Mouse (Mus musculus): ENCODE results near the gene Haus6. TPM values are rescaled to one million over a fixed set of nuclear protein-coding genes. Genes with fewer than 3 reads are reported as not detected.

The Haus6 gene
- polyA plus RNA-seq (2017; shearing (Covaris generic)) = 17.3 TPM

DNA sequence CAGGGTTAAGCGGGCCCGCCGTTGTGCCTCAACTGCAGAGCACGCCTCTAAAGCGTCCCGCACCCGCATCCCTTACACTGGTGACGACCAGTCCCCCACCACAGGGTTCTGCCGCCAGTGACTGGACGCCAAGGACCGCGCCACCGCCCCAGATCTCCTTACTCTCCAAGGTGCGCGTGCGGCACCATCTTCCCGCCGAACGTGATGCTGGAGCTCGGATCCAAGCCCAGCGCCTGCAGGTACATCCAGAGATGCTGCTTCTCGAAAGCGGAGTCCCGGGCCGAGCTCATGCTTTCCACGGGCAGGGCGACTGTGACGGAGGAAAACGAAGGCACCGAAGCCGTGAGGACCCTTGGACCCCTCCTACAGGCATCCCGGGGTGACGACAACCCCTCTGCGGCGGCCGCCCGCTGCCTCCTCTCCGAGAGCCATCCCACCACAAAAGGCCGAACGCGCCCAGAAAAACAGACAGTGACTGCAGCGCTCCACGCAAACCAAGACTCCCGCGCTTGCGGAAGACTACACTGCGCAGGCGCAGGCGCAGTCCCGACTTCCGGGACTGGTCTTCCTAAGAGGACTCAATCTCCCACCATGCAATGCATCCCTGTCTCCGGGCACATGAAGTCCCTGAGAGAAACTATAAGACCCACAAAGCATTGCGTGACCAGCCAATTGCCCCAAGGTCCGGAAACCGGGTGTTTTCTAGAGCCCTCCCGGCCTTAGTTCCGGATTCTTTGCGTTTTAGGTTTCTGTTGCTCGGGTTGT lies at the start of gene Haus6:
Gene Haus6, minus strand, starts transcription at position 532 of the 765 bp plus-strand sequence.

DNA sequence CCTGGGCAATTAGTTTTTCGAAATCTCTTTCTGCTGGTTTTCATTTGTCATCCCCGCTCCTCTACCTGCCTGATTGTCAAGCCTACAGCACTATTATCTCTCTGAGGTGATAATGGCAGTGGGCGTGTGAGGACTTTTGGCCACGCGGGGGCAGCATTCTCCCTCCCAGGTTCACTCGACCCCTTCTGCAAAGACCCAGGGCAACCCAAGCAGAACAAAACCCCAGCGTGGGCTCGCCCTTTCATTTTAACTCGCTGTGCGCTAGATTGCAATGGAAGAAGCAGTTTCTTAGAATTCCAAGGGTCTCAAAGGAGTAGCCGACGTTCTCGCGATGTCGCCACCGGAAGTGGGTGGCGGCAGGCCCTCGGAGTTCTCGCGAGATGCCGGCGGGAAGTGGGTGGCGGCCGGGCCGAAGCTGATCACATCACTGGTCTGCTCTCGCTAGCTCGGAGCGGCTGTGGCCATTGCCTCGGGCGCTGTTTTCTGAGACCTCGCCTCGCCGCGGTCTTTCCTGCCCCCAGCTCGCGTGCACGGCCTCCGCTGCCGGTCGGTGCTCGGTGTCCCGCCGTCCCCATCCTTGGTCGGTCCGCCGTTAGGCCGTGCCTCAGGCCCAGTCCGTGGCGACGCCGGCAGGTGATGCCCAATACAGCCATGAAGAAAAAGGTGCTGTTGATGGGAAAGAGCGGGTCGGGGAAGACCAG lies 36.4 kb downstream of the Haus6 start, which contains the start of gene Rraga:
Gene Rraga, plus strand, starts transcription at position 386 of the 701 bp plus-strand sequence.

DNA sequence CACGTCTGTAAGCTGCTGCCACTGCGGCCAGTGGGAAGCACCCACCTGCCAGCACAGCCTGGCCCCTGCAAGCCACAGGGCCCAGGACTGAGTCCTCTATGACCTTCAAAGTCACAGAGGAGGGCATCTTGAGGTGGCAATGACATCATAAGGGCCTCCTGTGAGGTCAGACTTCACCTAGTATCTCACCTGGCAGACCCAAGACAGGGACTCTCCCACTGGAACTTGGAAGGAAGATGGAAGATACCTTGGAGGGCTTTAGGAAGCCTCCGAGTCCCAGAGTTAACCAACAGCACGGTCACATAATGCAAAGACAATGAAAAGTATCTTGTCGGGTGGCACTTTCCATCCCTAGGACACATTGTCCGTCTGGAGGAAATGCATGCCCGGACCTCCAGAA lies 53.6 kb downstream of the Haus6 start, which contains the start of gene Saxo1:
Gene Saxo1, minus strand, starts transcription at position 101 of the 400 bp plus-strand sequence.

Other genes starting within 250 kb of the Haus6 start
- gene Saxo1, start 53.7 kb downstream of the Haus6 start, polyA plus RNA-seq (2017; shearing (Covaris generic)) = 0.84 TPM
- 42.6 TPM for gene Rraga, start 36.4 kb downstream of the Haus6 start, polyA plus RNA-seq (2017; shearing (Covaris generic))
- gene Plin2, start 58.0 kb upstream of the Haus6 start, polyA plus RNA-seq (2017; shearing (Covaris generic)) = 14.7 TPM
- 60.7 TPM for gene Dennd4c, start 136.5 kb upstream of the Haus6 start, polyA plus RNA-seq (2017; shearing (Covaris generic))
- 589 TPM for gene Rps6, start 245.4 kb upstream of the Haus6 start, polyA plus RNA-seq (2017; shearing (Covaris generic))